Mouse (Mus musculus) layer of hippocampus, adult 2 months (tissue): ENCODE measurements at regions not wholly inside any gene's neighbourhood (a gene's known extent, or its start where the extent isn't known, plus 50 kb on each side); places are given as distances from the start of the nearest gene placed in this dataset.

ENCODE experiments used
- DNase-seq, 2 experiments: peaks; one replicate each; pipeline ENCODE4 v3.0.0; 2022; ENCODE audit warnings: low spot score in 2 of 2
- H3K27ac ChIP-seq: fragments of 200-600 bp; 2 replicates; pipeline ENCODE4 v1.8.1; 2022
- H3K4me3 ChIP-seq: fragments of 200-600 bp; 2 replicates; pipeline ENCODE4 v1.8.1; 2022; ENCODE audit warnings: mild to moderate bottlenecking
- CTCF ChIP-seq: fragments of 200-600 bp; conservative IDR thresholded peaks from 2 replicates; pipeline ENCODE4 v1.8.1; 2022; ENCODE audit warnings: antibody characterized with exemption, mild to moderate bottlenecking, moderate library complexity

DNA sequence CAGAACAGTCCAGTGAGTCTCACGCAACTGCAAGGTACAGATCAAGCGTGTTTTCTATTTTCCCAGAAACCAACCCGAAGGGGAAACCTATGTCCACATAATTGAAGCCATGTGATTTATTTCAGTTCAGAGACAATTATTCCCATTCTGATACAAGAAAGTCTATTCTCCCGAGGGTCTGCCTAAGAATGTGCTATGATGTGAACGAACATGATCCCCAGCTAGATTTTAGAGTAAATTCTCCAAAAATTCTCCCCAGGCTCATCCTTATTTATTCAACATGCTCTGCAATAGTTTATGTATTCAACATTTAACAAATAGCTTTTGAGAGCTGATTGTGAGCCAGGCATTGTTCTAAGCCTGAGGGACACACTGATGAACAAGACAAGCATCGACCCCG lies 277.9 kb upstream of the Cdh5 start:
- no peak overlapping the region for H3K27ac ChIP-seq
- DNase-seq, result no peak
- TF ChIP-seq CTCF, result no peak
- no peak overlapping the region for H3K4me3 ChIP-seq

- no peak for DNase-seq
- H3K4me3 ChIP-seq, result no peak overlapping the region
- no peak for TF ChIP-seq CTCF
- H3K27ac ChIP-seq, result no peak overlapping the region
Measured at GRCm38 (mm10) chr8:103824747-103825146, 276.7 kb upstream of the Cdh5 start.

- no peak for DNase-seq
- H3K27ac ChIP-seq, result no peak overlapping the region
- no peak for TF ChIP-seq CTCF
- H3K4me3 ChIP-seq, result no peak overlapping the region
Measured at GRCm38 (mm10) chr8:103825289-103825688, 276.1 kb upstream of the Cdh5 start.

DNA sequence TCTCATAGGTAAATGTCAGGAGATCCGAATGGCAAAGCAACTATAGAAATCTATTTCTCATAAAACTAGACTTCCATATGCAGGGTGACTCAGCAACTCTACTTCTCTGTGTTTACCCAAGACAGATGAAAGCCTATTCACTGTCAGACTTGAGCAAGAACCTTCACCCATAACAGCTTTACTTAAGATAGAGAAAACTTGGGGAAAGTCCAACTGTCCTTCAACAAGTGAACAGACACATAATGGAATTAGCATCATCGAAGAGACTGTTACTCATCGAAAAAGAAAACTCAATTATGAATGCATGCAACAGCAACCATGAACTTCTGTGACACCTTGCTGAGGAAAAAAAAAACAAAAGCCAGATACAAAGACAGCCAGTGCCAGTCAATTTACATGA lies 271.0 kb upstream of the Cdh5 start:
- Histone ChIP-seq H3K27ac (no peak overlapping the region), H3K4me3 (no peak overlapping the region)
- DNase-seq, result no peak
- TF ChIP-seq CTCF, result no peak

DNA sequence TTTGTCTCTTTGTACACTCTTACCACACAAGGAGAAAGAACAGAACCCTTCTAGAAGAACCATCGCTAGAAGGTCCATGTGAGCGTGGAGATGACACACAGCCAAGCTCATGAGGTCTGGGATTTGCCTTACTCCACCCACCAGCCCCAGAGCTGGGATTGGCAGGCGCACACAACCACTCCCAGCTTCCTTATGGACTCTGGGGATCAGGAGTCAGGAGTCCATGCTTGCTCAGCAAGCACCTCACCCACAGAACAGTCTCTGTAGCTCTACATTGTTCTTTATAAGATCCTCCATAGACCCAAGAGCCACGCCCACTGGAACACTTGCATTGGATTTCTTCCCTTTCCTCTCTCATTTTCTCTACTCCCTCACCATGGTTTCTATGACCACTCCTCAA lies 261.4 kb upstream of the Cdh5 start:
- H3K27ac ChIP-seq, result no peak overlapping the region
- DNase-seq, result no peak
- H3K4me3 ChIP-seq, result no peak overlapping the region
- no peak for TF ChIP-seq CTCF

GRCm38 (mm10) chr8:103845964-103846363 lies 255.5 kb upstream of the Cdh5 start:
- Histone ChIP-seq H3K4me3 (no peak overlapping the region), H3K27ac (no peak overlapping the region)
- TF ChIP-seq CTCF, result no peak
- DNase-seq, result no peak

DNA sequence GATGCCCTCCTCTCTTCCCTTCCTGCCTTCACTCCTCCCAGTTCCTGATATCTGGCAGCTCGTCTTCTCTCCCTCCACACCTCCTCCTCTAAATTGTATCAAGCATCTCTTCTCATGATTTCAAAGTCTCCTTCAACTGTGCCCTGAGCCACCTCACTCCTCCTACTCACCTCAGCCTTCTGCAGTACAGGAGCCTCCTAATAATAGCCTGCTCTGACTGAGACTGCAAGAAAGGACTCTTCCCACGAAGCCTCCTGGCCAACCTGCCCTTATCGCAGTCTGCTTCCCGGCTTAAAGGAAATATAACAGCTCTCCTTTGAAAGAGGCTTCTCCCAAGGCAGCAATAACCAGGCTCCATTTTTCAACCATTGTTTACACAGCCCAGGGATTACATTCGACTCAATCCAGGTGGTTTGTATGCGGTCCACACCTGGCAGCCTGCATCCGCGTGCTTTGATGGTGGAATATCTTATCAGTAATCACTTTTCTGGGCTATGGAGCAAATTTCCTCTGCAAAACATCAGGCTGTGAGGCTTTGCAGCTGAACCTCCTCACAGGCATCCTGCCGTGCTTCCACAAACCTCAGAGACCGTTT lies 254.9 kb upstream of the Cdh5 start:
- DNase-seq, result no peak
- no peak overlapping the region for H3K27ac ChIP-seq
- H3K4me3 ChIP-seq, result no peak overlapping the region

DNA sequence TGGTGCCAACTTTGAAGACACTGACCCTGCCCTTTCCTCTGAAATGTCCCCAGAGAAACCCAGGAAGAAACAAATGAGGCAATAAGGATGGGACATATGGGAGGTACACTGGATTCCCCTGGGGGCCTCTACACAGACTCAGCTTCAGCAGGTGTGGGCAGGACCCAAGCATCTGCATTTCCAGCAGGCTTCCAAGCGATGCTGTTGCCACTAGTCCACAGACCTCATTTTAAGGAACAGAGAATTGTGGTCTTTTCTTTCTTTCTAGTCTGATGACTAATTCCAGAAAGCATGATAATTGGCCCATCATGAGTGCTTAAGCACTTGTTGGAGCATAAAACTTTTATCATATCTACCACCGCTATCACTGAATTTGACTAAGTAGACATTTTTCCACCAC lies 251.6 kb upstream of the Cdh5 start:
- H3K27ac ChIP-seq, result no peak overlapping the region
- DNase-seq, result no peak
- TF ChIP-seq CTCF, result no peak
- H3K4me3 ChIP-seq, result no peak overlapping the region

More for the DNA sequence above, 254.9 kb upstream of the Cdh5 start:
- no peak for TF ChIP-seq CTCF

DNA sequence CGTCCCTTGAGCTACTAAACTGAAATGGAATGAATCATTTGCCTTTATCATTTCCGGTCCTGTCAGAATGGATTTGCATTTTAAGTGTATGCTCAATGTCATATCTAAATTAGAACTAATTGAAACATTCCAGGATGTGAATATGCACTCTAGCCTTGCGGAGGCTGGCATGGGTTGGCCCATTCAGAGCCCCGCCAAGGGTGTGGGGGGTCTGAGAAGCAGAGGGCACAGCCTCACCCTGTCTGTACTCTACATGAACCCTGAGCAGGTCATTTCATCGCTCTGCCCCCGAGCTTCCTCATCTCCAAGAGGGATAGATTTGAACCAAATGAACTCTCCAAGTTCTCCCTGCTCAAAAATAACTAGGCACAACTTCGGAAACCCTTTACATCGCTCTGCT lies 250.1 kb upstream of the Cdh5 start:
- no peak for DNase-seq
- Histone ChIP-seq H3K4me3 (no peak overlapping the region), H3K27ac (no peak overlapping the region)
- no peak for TF ChIP-seq CTCF

DNA sequence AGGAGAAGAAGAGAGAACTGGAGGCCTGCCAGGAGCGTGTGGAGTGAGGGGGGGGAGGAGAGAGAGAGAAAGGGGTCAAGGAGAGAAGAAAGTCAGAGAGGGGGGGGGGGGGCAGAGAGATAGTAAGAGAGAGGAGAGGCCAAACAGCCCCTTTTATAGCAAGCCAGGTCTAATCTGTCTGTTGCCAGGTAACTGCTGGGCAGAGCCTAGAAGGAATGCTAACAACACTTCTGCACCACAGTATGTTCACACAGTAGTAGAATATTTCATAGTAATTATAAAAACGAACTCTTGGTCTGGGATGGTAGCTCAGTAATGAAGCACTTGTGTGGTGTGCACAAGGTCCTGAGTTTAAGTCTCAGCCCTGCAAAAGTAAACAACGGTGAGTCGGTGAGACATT lies 248.4 kb upstream of the Cdh5 start:
- Histone ChIP-seq H3K4me3 (no peak overlapping the region), H3K27ac (no peak overlapping the region)
- TF ChIP-seq CTCF, result no peak
- no peak for DNase-seq

GRCm38 (mm10) chr8:103855291-103855690 lies 246.1 kb upstream of the Cdh5 start:
- no peak for DNase-seq
- TF ChIP-seq CTCF, result no peak
- H3K27ac ChIP-seq, result no peak overlapping the region

DNA sequence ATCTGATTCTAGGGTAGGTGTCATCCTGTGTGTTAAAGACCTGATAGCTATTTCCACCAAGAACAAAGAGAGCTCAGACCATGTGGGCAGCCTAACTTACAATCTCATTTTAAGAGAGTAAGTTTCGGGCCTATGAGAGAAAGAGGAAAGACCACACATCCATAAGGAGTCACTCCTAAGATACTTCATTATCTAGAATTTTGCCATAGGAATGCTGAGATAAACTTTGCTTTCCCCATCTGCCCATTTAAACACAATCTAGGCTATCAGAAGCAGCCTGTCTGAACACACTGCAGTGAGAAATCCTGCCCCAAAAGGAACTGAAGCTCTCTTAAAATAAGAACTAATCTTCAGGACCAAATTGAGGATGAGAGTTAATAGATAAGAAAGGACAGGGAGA lies 242.3 kb upstream of the Cdh5 start:
- no peak for TF ChIP-seq CTCF
- DNase-seq, result no peak
- no peak overlapping the region for H3K4me3 ChIP-seq
- H3K27ac ChIP-seq, result no peak overlapping the region

More at GRCm38 (mm10) chr8:103855291-103855690, 246.1 kb upstream of the Cdh5 start:
- no peak overlapping the region for H3K4me3 ChIP-seq

DNA sequence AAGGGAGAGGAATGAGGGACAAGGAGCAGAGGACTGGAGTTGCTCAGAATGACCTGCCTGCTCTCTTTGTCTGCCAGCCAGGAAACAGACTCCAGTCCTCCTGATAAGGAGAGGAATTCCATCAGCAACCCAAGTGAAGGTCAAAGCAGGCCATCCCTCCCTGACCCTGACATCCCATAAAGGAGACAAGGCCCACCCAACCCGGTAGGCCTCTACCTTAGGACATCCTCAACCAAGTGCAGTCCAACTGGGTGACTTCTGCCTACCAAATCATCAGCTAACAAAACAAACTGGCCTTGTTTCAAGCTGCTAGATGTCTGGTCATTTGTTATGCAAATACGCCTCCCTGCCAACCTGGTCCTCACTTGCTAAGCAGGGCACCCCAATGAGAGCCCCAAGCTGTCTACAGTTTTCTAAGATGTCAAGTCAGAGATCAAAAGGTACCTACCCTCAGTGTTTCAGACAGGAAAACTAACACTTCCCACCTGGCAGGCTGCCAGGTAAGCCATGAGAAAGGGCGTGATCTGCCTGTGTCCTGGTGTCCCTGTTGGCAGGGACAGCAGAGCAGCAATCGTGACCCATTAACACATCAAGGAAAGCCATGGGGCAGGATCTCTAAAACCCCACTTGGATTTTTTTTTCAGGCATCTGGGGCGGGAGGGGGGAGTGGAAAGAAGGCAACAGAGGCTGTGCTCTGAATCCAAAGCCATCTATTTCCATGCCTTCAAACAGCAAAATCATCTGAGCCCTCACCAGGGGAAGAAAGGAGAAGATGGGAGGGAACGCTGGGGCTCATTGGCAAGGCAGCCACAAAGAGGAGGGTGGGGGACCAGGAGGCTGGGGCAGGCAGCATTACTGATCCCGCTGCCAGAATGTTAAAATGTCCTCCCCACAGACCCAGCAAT lies 227.6 kb upstream of the Cdh5 start:
- Histone ChIP-seq H3K27ac (no peak overlapping the region), H3K4me3 (no peak overlapping the region)
- TF ChIP-seq CTCF, result no peak
- DNase-seq, result no peak

- DNase-seq, result no peak
- TF ChIP-seq CTCF, result no peak
- no peak overlapping the region for H3K27ac ChIP-seq
- H3K4me3 ChIP-seq, result no peak overlapping the region
Measured at GRCm38 (mm10) chr8:103874506-103874905, 226.9 kb upstream of the Cdh5 start.
